Mouse (Mus musculus): ENCODE results near the gene Apba2.

DNA sequence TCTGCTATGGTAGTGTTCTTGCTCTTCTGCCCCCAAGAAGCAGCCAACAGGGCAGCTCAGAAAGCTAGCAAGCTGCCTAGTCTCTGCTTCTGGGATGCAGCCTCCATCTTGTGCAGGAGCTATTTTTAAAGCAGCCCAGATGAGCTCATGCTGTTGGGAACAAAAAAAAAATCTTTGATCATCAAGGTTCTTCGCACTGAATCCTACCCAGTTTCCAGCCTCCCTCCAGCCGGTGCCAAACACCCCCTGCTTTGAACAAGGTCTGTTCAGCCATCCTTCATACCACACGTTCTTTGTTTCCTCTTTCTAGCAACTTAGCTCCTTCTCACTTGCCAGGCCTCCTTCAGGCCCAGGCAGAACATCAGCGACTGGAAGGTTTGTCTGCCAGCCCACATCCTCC is 278.0 kb downstream of the Apba2 start:
- no peak for TF ChIP-seq POLR2A (IDR thresholded peaks at IDR 0.05; ENCODE audit: borderline replicate concordance, extremely low read depth, low read depth, low read length)
- TF ChIP-seq CTCF (IDR thresholded peaks at IDR 0.05; ENCODE audit: insufficient read depth, low read length): no peak

Measured in lung, adult 2 months (tissue).